Mouse (Mus musculus): Measurements from ENCODE around the gene Gm21149.
"Not testable (repeated sequence)": the region's sequence is repeated elsewhere in the genome, so short reads cannot be mapped to it uniquely, and the experiment has no call there.

The Gm21149 gene

GRCm38 (mm10) chr5:15476423-15476822, at the start of gene Gm21149:
Gm21149 (minus strand) TSS chr5:15476523.
- DNase-seq (ENCODE audit: low spot score): not testable (repeated sequence)

GRCm38 (mm10) chr5:15522470-15522869, 46.1 kb upstream of the Gm21149 start:
- not testable (repeated sequence) for DNase-seq (ENCODE audit: low spot score)

- DNase-seq (ENCODE audit: low spot score): not testable (repeated sequence)
Observed at GRCm38 (mm10) chr5:15522028-15522427, 45.7 kb upstream of the Gm21149 start.

GRCm38 (mm10) chr5:15520418-15520817, 44.1 kb upstream of the Gm21149 start:
- DNase-seq (ENCODE audit: low spot score): not testable (repeated sequence)

GRCm38 (mm10) chr5:15517150-15517549, 40.8 kb upstream of the Gm21149 start:
- not testable (repeated sequence) for DNase-seq (ENCODE audit: low spot score)

- DNase-seq (ENCODE audit: low spot score): not testable (repeated sequence)
Observed at GRCm38 (mm10) chr5:15512236-15512635, 35.9 kb upstream of the Gm21149 start.

- not testable (repeated sequence) for DNase-seq (ENCODE audit: low spot score)
Observed at GRCm38 (mm10) chr5:15509911-15510310, 33.6 kb upstream of the Gm21149 start.

- peak; percentile 13 for DNase-seq (ENCODE audit: low spot score)
Observed at GRCm38 (mm10) chr5:15508460-15509451, 32.4 kb upstream of the Gm21149 start.

- peak; percentile 12 for DNase-seq (ENCODE audit: low spot score)
Observed at GRCm38 (mm10) chr5:15507757-15508459, 31.6 kb upstream of the Gm21149 start.

- no peak for DNase-seq (ENCODE audit: low spot score)
Observed at GRCm38 (mm10) chr5:15507309-15507619, 30.9 kb upstream of the Gm21149 start.

GRCm38 (mm10) chr5:15506575-15507308, 30.4 kb upstream of the Gm21149 start:
- DNase-seq (ENCODE audit: low spot score): peak; percentile 82

- not testable (repeated sequence) for DNase-seq (ENCODE audit: low spot score)
Observed at GRCm38 (mm10) chr5:15498774-15499400, 22.6 kb upstream of the Gm21149 start.

GRCm38 (mm10) chr5:15498350-15498749, 22.0 kb upstream of the Gm21149 start:
- DNase-seq (ENCODE audit: low spot score): not testable (repeated sequence)

GRCm38 (mm10) chr5:15490934-15491333, 14.6 kb upstream of the Gm21149 start:
- DNase-seq (ENCODE audit: low spot score): not testable (repeated sequence)

- no peak for DNase-seq (ENCODE audit: low spot score)
Observed at GRCm38 (mm10) chr5:15488743-15489142, 12.4 kb upstream of the Gm21149 start.

- DNase-seq (ENCODE audit: low spot score): not testable (repeated sequence)
Observed at GRCm38 (mm10) chr5:15484616-15485015, 8.3 kb upstream of the Gm21149 start.

GRCm38 (mm10) chr5:15483576-15483975, 7.3 kb upstream of the Gm21149 start:
- DNase-seq (ENCODE audit: low spot score): not testable (repeated sequence)

- not testable (repeated sequence) for DNase-seq (ENCODE audit: low spot score)
Observed at GRCm38 (mm10) chr5:15482815-15483214, 6.5 kb upstream of the Gm21149 start.

- DNase-seq (ENCODE audit: low spot score): not testable (repeated sequence)
Observed at GRCm38 (mm10) chr5:15470141-15470540, 6.2 kb downstream of the Gm21149 start.

GRCm38 (mm10) chr5:15467768-15468167, 8.6 kb downstream of the Gm21149 start:
- peak; percentile 12 for DNase-seq (ENCODE audit: low spot score)

GRCm38 (mm10) chr5:15466218-15466617, 10.1 kb downstream of the Gm21149 start:
- DNase-seq (ENCODE audit: low spot score): not testable (repeated sequence)

- DNase-seq (ENCODE audit: low spot score): not testable (repeated sequence)
Observed at GRCm38 (mm10) chr5:15463561-15463960, 12.8 kb downstream of the Gm21149 start.
